Mouse (Mus musculus) intestine, embryonic 15.5 days (tissue): ENCODE data around the gene Lpxn. TPM values are rescaled to one million over a fixed set of nuclear protein-coding genes. Genes with fewer than 3 reads are reported as not detected.

Source experiments
- ATAC-seq: fragments of 200-750 bp; cut with Nextera tagmentation; 2 replicates; pipeline ENCODE4 v1.8.0; 2017; ENCODE audit warnings: moderate TSS enrichment, moderate library complexity
- H3K27ac ChIP-seq: fragments of 300-500 bp; sonication (generic); 2 replicates; pipeline ENCODE4 v1.5.1; 2015; ENCODE audit warnings: mild to moderate bottlenecking, inconsistent platforms
- H3K27me3 ChIP-seq: fragments of 300-500 bp; sonication (generic); replicated peaks from 2 replicates; pipeline ENCODE4 v1.6.1; 2015; ENCODE audit warnings: inconsistent platforms
- H3K36me3 ChIP-seq: fragments of 300-500 bp; sonication (generic); 2 replicates; pipeline ENCODE4 v1.6.1; 2015; ENCODE audit warnings: inconsistent platforms
- H3K4me1 ChIP-seq: fragments of 300-500 bp; sonication (generic); replicated peaks from 2 replicates; pipeline ENCODE4 v1.6.1; 2015; ENCODE audit warnings: inconsistent platforms
- H3K4me2 ChIP-seq: fragments of 300-500 bp; sonication (generic); replicated peaks from 2 replicates; pipeline ENCODE4 v1.6.1; 2015; ENCODE audit warnings: mild to moderate bottlenecking, inconsistent platforms
- H3K4me3 ChIP-seq: fragments of 300-500 bp; sonication (generic); replicated peaks from 2 replicates; pipeline ENCODE4 v1.5.1; 2015; ENCODE audit warnings: inconsistent platforms
- H3K9ac ChIP-seq: fragments of 300-500 bp; sonication (generic); 2 replicates; pipeline ENCODE4 v1.6.1; 2015; ENCODE audit warnings: inconsistent platforms
- H3K9me3 ChIP-seq: fragments of 300-500 bp; sonication (generic); 2 replicates; pipeline ENCODE4 v1.6.1; 2016; ENCODE audit warnings: inconsistent platforms
- WGBS: fragments of 180-500 bp; shearing (Covaris S2); methylation state at CpG from one replicate; pipeline ENCODE4 v1.1.7; 2015; 5-methylcytosine and 5-hydroxymethylcytosine counted together
- polyA plus RNA-seq: library from polyadenylated mRNA; unstranded; fragments of >200 nt; fragmentation: Nextera tagmentation; extraction: Ambion mirVana; gene quantifications from 2 replicates; pipeline ENCODE4 v1.2.1, GENCODE M21; 2015

The Lpxn gene
- polyA plus RNA-seq, 1 experiment from 2014 or later = 3.0 TPM

GRCm38 (mm10) chr19:12812644-12813364, 16.8 kb downstream of the Lpxn start:
- no peak overlapping the region for H3K4me3 ChIP-seq
- no peak for ATAC-seq
- no peaks in the 10 kb centered on the region for H3K9me3 ChIP-seq
- H3K9ac ChIP-seq = no peak overlapping the region
- H3K27ac ChIP-seq = no peak overlapping the region
- no peaks in the 10 kb centered on the region for H3K36me3 ChIP-seq
- 60% methylated on average over 1 of the region's 1 CpGs for WGBS
- no peak overlapping the region for H3K4me2 ChIP-seq
- H3K27me3 ChIP-seq = no peaks in the 10 kb centered on the region
- H3K4me1 ChIP-seq = no peaks in the 10 kb centered on the region

GRCm38 (mm10) chr19:12813883-12814282, 17.9 kb downstream of the Lpxn start:
- H3K4me2 ChIP-seq = no peak overlapping the region
- H3K27me3 ChIP-seq = no peaks in the 10 kb centered on the region
- H3K4me3 ChIP-seq = no peak overlapping the region
- no peak overlapping the region for H3K27ac ChIP-seq
- WGBS = 76% methylated on average over 1 of the region's 1 CpGs
- H3K9me3 ChIP-seq = no peaks in the 10 kb centered on the region
- ATAC-seq = no peak
- H3K4me1 ChIP-seq = no peaks in the 10 kb centered on the region
- H3K36me3 ChIP-seq = no peaks in the 10 kb centered on the region
- no peak overlapping the region for H3K9ac ChIP-seq

- Histone ChIP-seq H3K27ac (no peak overlapping the region), H3K9ac (no peak overlapping the region), H3K4me1 (no peaks in the 10 kb centered on the region), H3K4me2 (no peak overlapping the region), H3K36me3 (no peaks in the 10 kb centered on the region), H3K9me3 (no peaks in the 10 kb centered on the region), H3K4me3 (no peak overlapping the region), H3K27me3 (no peaks in the 10 kb centered on the region)
- ATAC-seq = no peak
- 86% methylated on average over 1 of the region's 1 CpGs for WGBS
Observed at GRCm38 (mm10) chr19:12818507-12818906, 22.5 kb downstream of the Lpxn start.

- H3K4me3 ChIP-seq = no peak overlapping the region
- H3K4me1 ChIP-seq = no peaks in the 10 kb centered on the region
- WGBS = 36% methylated on average over 4 of the region's 4 CpGs
- H3K27ac ChIP-seq = no peak overlapping the region
- H3K36me3 ChIP-seq = no peaks in the 10 kb centered on the region
- no peaks in the 10 kb centered on the region for H3K27me3 ChIP-seq
- no peak overlapping the region for H3K4me2 ChIP-seq
- H3K9ac ChIP-seq = no peak overlapping the region
- no peak for ATAC-seq
- no peaks in the 10 kb centered on the region for H3K9me3 ChIP-seq
Observed at GRCm38 (mm10) chr19:12820383-12820782, 24.4 kb downstream of the Lpxn start.

- no peak overlapping the region for H3K27ac ChIP-seq
- H3K4me2 ChIP-seq = no peak overlapping the region
- 64% methylated on average over 4 of the region's 4 CpGs for WGBS
- H3K4me3 ChIP-seq = no peak overlapping the region
- H3K9ac ChIP-seq = no peak overlapping the region
- H3K9me3 ChIP-seq = no peaks in the 10 kb centered on the region
- no peak for ATAC-seq
- H3K4me1 ChIP-seq = no peaks in the 10 kb centered on the region
- H3K27me3 ChIP-seq = no peaks in the 10 kb centered on the region
- no peaks in the 10 kb centered on the region for H3K36me3 ChIP-seq
Observed at GRCm38 (mm10) chr19:12824549-12824948, 28.6 kb downstream of the Lpxn start.

- Histone ChIP-seq H3K36me3 (no peaks in the 10 kb centered on the region), H3K9ac (no peak overlapping the region), H3K27ac (no peak overlapping the region), H3K9me3 (no peaks in the 10 kb centered on the region), H3K4me1 (no peaks in the 10 kb centered on the region), H3K4me3 (no peak overlapping the region), H3K27me3 (no peaks in the 10 kb centered on the region), H3K4me2 (no peak overlapping the region)
- 71% methylated on average over 2 of the region's 2 CpGs for WGBS
- no peak for ATAC-seq
Observed at GRCm38 (mm10) chr19:12830823-12831430, 34.9 kb downstream of the Lpxn start.

- no peaks in the 10 kb centered on the region for H3K9me3 ChIP-seq
- H3K4me3 ChIP-seq = no peak overlapping the region
- no peaks in the 10 kb centered on the region for H3K36me3 ChIP-seq
- WGBS = 56% methylated on average over 1 of the region's 1 CpGs
- no peak overlapping the region for H3K4me2 ChIP-seq
- H3K27me3 ChIP-seq = no peaks in the 10 kb centered on the region
- no peak; the same call in 1 of the 2 replicates for ATAC-seq
- no peaks in the 10 kb centered on the region for H3K4me1 ChIP-seq
- no peak overlapping the region for H3K27ac ChIP-seq
- H3K9ac ChIP-seq = no peak overlapping the region
Observed at GRCm38 (mm10) chr19:12831559-12831958, 35.6 kb downstream of the Lpxn start.

GRCm38 (mm10) chr19:12833625-12834024, 37.6 kb downstream of the Lpxn start:
- Histone ChIP-seq H3K9me3 (no peaks in the 10 kb centered on the region), H3K4me3 (no peak overlapping the region), H3K27me3 (no peaks in the 10 kb centered on the region), H3K4me2 (no peak overlapping the region), H3K36me3 (no peaks in the 10 kb centered on the region), H3K9ac (no peak overlapping the region), H3K4me1 (no peaks in the 10 kb centered on the region), H3K27ac (no peak overlapping the region)
- WGBS = 60% methylated on average over 3 of the region's 3 CpGs
- ATAC-seq = no peak

- WGBS = 89% methylated on average over 1 of the region's 1 CpGs
- no peaks in the 10 kb centered on the region for H3K27me3 ChIP-seq
Observed at GRCm38 (mm10) chr19:12838507-12838906, 42.5 kb downstream of the Lpxn start.

GRCm38 (mm10) chr19:12846382-12846781, 50.4 kb downstream of the Lpxn start, which contains the start of gene Gm5244:
Gene Gm5244, plus strand, starts transcription at chr19:12846682.
- no peak within 1 kb of the TSS for H3K4me3 ChIP-seq
- no peaks in the 10 kb centered on the region for H3K9me3 ChIP-seq
- no peak for ATAC-seq
- no peak within 1 kb of the TSS for H3K4me2 ChIP-seq
- H3K36me3 ChIP-seq = no peaks in the 10 kb centered on the region
- no peak within 1 kb of the TSS for H3K9ac ChIP-seq
- no peaks in the 10 kb centered on the region for H3K4me1 ChIP-seq
- H3K27ac ChIP-seq = no peak within 1 kb of the TSS
- no peaks in the 10 kb centered on the region for H3K27me3 ChIP-seq

More at GRCm38 (mm10) chr19:12838507-12838906, 42.5 kb downstream of the Lpxn start:
- ATAC-seq = no peak
- Histone ChIP-seq H3K9me3 (no peaks in the 10 kb centered on the region), H3K4me1 (no peaks in the 10 kb centered on the region), H3K27ac (no peak overlapping the region), H3K9ac (no peak overlapping the region), H3K4me3 (no peak overlapping the region), H3K36me3 (no peaks in the 10 kb centered on the region), H3K4me2 (no peak overlapping the region)

- no peak for ATAC-seq
- no peak within 1 kb of the TSS for H3K4me3 ChIP-seq
- H3K36me3 ChIP-seq = no peaks in the 10 kb centered on the region
- no peaks in the 10 kb centered on the region for H3K4me1 ChIP-seq
- no peak within 1 kb of the TSS for H3K27ac ChIP-seq
- 75% methylated on average over 1 of the region's 1 CpGs for WGBS
- no peak within 1 kb of the TSS for H3K4me2 ChIP-seq
- no peaks in the 10 kb centered on the region for H3K9me3 ChIP-seq
- no peak within 1 kb of the TSS for H3K9ac ChIP-seq
- no peaks in the 10 kb centered on the region for H3K27me3 ChIP-seq
Observed at GRCm38 (mm10) chr19:12856983-12857382, 61.0 kb downstream of the Lpxn start, which contains the start of gene Olfr1444. Gene Olfr1444, plus strand, starts transcription at chr19:12857283.
